Mouse (Mus musculus) brain, embryonic 14.5 days (tissue): ENCODE measurements around the gene Poglut1. TPM values are rescaled to one million over a fixed set of nuclear protein-coding genes. Genes with fewer than 3 reads are reported as not detected.
A peak's percentile ranks its signal among the peaks of the same experiment; 100 is the strongest.

Experiments used
- DNase-seq: peaks from one replicate; pipeline ENCODE4 v3.0.0-alpha.2; 2011; ENCODE audit warnings: low read depth
- CTCF ChIP-seq: fragments of 200-500 bp; IDR thresholded peaks from 2 replicates; pipeline ENCODE4 v1.5.1; 2012; ENCODE audit warnings: inconsistent platforms, mild to moderate bottlenecking, moderate library complexity, borderline replicate concordance; ENCODE audit not compliant: insufficient read depth, insufficient read length; ENCODE audit errors: extremely low read depth
- POLR2A ChIP-seq: fragments of 200-500 bp; IDR thresholded peaks from 2 replicates; pipeline ENCODE4 v1.6.1; 2012; ENCODE audit warnings: mild to moderate bottlenecking, inconsistent platforms, borderline replicate concordance; ENCODE audit not compliant: poor library complexity, insufficient read depth, insufficient read length, severe bottlenecking; ENCODE audit errors: extremely low read depth
- polyA plus RNA-seq: library from polyadenylated mRNA; depleted of rRNA; stranded (reverse); fragments of >200 nt; gene quantifications from 2 replicates; pipeline ENCODE4 v1.2.3, GENCODE M21; 2012

The Poglut1 gene
- polyA plus RNA-seq, 1 experiment = 60.4 TPM

- TF ChIP-seq POLR2A (no peak), CTCF (no peak)
- DNase-seq = no peak
Observed at GRCm38 (mm10) chr16:38584761-38585160, 34.7 kb upstream of the Poglut1 start.

GRCm38 (mm10) chr16:38571481-38571880, 21.4 kb upstream of the Poglut1 start:
- TF ChIP-seq CTCF (no peak), POLR2A (no peak)

GRCm38 (mm10) chr16:38568192-38568591, 18.1 kb upstream of the Poglut1 start:
- TF ChIP-seq POLR2A = no peak
- TF ChIP-seq CTCF = no peak
- no peak for DNase-seq

More at GRCm38 (mm10) chr16:38571481-38571880, 21.4 kb upstream of the Poglut1 start:
- no peak for DNase-seq

- TF ChIP-seq POLR2A = no peak
- TF ChIP-seq CTCF = no peak
Observed at GRCm38 (mm10) chr16:38563516-38563915, 13.5 kb upstream of the Poglut1 start.

GRCm38 (mm10) chr16:38562968-38563327, 12.9 kb upstream of the Poglut1 start:
- TF ChIP-seq CTCF = no peak
- no peak for TF ChIP-seq POLR2A
- DNase-seq = no peak

More at GRCm38 (mm10) chr16:38563516-38563915, 13.5 kb upstream of the Poglut1 start:
- no peak for DNase-seq

- TF ChIP-seq CTCF = no peak
- peak; percentile 86 for TF ChIP-seq POLR2A
Observed at GRCm38 (mm10) chr16:38562131-38562967, 12.3 kb upstream of the Poglut1 start.

GRCm38 (mm10) chr16:38558221-38558748, 8.2 kb upstream of the Poglut1 start, which contains the start of gene Tmem39a:
Tmem39a (plus strand) TSS chr16:38558698.
- DNase-seq = no peak
- TF ChIP-seq CTCF = no peak
- no peak for TF ChIP-seq POLR2A

More at GRCm38 (mm10) chr16:38562131-38562967, 12.3 kb upstream of the Poglut1 start:
- peak; percentile 98 for DNase-seq

- DNase-seq = no peak
- TF ChIP-seq POLR2A (no peak), CTCF (no peak)
Observed at GRCm38 (mm10) chr16:38555988-38556387, 5.9 kb upstream of the Poglut1 start.

GRCm38 (mm10) chr16:38548000-38548399, 2.1 kb downstream of the Poglut1 start:
- TF ChIP-seq CTCF = no peak
- TF ChIP-seq POLR2A = no peak
- DNase-seq = no peak

- TF ChIP-seq POLR2A (no peak), CTCF (no peak)
- DNase-seq = no peak
Observed at GRCm38 (mm10) chr16:38538716-38539380, 11.2 kb downstream of the Poglut1 start.

GRCm38 (mm10) chr16:38536544-38537146, 13.4 kb downstream of the Poglut1 start:
- DNase-seq = peak; percentile 84
- TF ChIP-seq CTCF (peak; percentile 76), POLR2A (no peak)

GRCm38 (mm10) chr16:38526264-38526663, 23.8 kb downstream of the Poglut1 start:
- DNase-seq = no peak
- TF ChIP-seq CTCF (no peak), POLR2A (no peak)
